Mouse (Mus musculus): ENCODE data around the gene Knop1.

GRCm38 (mm10) chr7:118887303-118888055, 31.4 kb upstream of the Knop1 start:
- TF ChIP-seq CTCF (IDR thresholded peaks at IDR 0.05; ENCODE audit: low read depth, low read length) (no peak), GATA1 (IDR thresholded peaks at IDR 0.05; ENCODE audit: borderline replicate concordance, low read length) (no peak), POLR2AphosphoS5 (IDR thresholded peaks at IDR 0.05; ENCODE audit: insufficient replicate concordance, low read depth, low read length) (no peak), TAL1 (conservative IDR thresholded peaks at IDR 0.05; ENCODE audit: low read depth, low read length) (no peak)
